Mouse (Mus musculus) heart, postnatal 0 days (tissue): Measurements from ENCODE around the gene 4932414N04Rik.

Source experiments
- CTCF ChIP-seq: IDR thresholded peaks from 2 replicates; pipeline ENCODE4 v1.5.1; 2016; ENCODE audit warnings: antibody characterized with exemption, control low read depth, low read depth
- EP300 ChIP-seq: IDR thresholded peaks from 2 replicates; pipeline ENCODE4 v1.6.1; 2016; ENCODE audit warnings: antibody characterized with exemption, low read depth

DNA sequence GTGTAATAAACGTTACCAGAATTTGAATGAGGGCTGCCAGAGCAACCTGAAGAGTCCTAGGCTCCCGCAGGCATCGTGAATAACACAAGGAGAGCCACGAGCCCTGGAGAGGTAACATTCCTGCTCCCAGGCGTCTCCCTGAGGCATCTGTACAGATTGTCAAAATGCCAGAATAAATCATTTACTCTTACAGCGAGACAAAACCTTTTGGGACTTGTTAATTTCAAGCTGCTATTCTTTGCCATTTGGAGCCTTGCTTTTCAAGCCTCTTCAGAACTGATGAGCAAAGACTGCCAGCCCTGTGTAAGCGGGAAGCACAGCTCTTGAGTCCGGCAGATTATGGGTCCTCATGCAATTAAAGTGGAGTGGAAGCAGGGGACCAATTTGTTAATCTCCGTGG lies 138.3 kb downstream of the 4932414N04Rik start:
- TF ChIP-seq CTCF (no peak), EP300 (no peak)
